Mouse (Mus musculus) MEL (cell line): ENCODE results near the gene Cd82.
A peak's percentile ranks its signal among the peaks of the same experiment; 100 is the strongest.

ENCODE experiments used
- CTCF ChIP-seq, 3 experiments: IDR thresholded peaks in 2 of 3; conservative IDR thresholded peaks in 1 of 3; 2 replicates each; pipeline ENCODE4 v1.5.1; 2011 to 2012; ENCODE audit warnings: low read length in 3 of 3, low read depth in 2 of 3, mild to moderate bottlenecking in 2 of 3, improper control_type of control experiment in 1 of 3, inconsistent platforms in 1 of 3, mixed read lengths in 1 of 3, moderate library complexity in 1 of 3; ENCODE audit not compliant: control insufficient read depth in 1 of 3, insufficient read depth in 1 of 3, poor library complexity in 1 of 3, severe bottlenecking in 1 of 3
- ELF1 ChIP-seq: IDR thresholded peaks from 2 replicates; pipeline ENCODE4 v1.6.1; 2014; ENCODE audit warnings: low read depth, mild to moderate bottlenecking, inconsistent platforms, low read length, improper control_type of control experiment, moderate library complexity
- EP300 ChIP-seq, 2 experiments: IDR thresholded peaks; 2 replicates each; pipeline ENCODE4 v1.6.1; 2011; ENCODE audit warnings: improper control_type of control experiment in 2 of 2, low read length in 2 of 2, low read depth in 1 of 2, mild to moderate bottlenecking in 1 of 2
- HCFC1 ChIP-seq: IDR thresholded peaks from 2 replicates; pipeline ENCODE4 v1.6.1; 2012; ENCODE audit warnings: low read depth, mild to moderate bottlenecking, inconsistent platforms, low read length, improper control_type of control experiment, moderate library complexity
- MAZ ChIP-seq: IDR thresholded peaks from 2 replicates; pipeline ENCODE4 v1.6.1; 2012; ENCODE audit warnings: low read depth, mild to moderate bottlenecking, inconsistent platforms, low read length, improper control_type of control experiment
- MEF2A ChIP-seq: IDR thresholded peaks from 2 replicates; pipeline ENCODE4 v1.6.1; 2014; ENCODE audit warnings: low read depth, mild to moderate bottlenecking, inconsistent platforms, low read length, improper control_type of control experiment; ENCODE audit not compliant: poor library complexity, insufficient replicate concordance, severe bottlenecking; ENCODE audit errors: extremely low read depth
- MYC ChIP-seq: IDR thresholded peaks from 2 replicates; pipeline ENCODE4 v1.6.1; 2011; ENCODE audit warnings: low read depth, mild to moderate bottlenecking, low read length, improper control_type of control experiment, moderate library complexity
- NELFE ChIP-seq: IDR thresholded peaks from 2 replicates; pipeline ENCODE4 v1.6.1; 2011; ENCODE audit warnings: low read depth, low read length, improper control_type of control experiment
- POLR2A ChIP-seq, 2 experiments: IDR thresholded peaks; 2 replicates each; pipeline ENCODE4 v1.6.1; 2011 to 2012; ENCODE audit warnings: low read length in 2 of 2, mild to moderate bottlenecking in 2 of 2, control low read depth in 1 of 2, improper control_type of control experiment in 1 of 2, low read depth in 1 of 2, moderate library complexity in 1 of 2; ENCODE audit not compliant: control insufficient read depth in 1 of 2, insufficient read depth in 1 of 2, poor library complexity in 1 of 2
- SIN3A ChIP-seq: IDR thresholded peaks from 2 replicates; pipeline ENCODE4 v1.6.1; 2012; ENCODE audit warnings: low read length, improper control_type of control experiment, inconsistent platforms
- TAL1 ChIP-seq: IDR thresholded peaks from 2 replicates; pipeline ENCODE4 v1.6.1; 2012; ENCODE audit warnings: mild to moderate bottlenecking, inconsistent platforms, low read length, moderate library complexity, mixed read lengths
- USF2 ChIP-seq, 2 experiments: IDR thresholded peaks; 2 replicates each; pipeline ENCODE4 v1.6.1; 2011 to 2012; ENCODE audit warnings: improper control_type of control experiment in 2 of 2, low read length in 2 of 2, borderline replicate concordance in 1 of 2, inconsistent platforms in 1 of 2, low read depth in 1 of 2, mild to moderate bottlenecking in 1 of 2; ENCODE audit not compliant: insufficient read depth in 1 of 2
- ZMIZ1 ChIP-seq: IDR thresholded peaks from 2 replicates; pipeline ENCODE4 v1.6.1; 2012; ENCODE audit warnings: low read depth, mild to moderate bottlenecking, inconsistent platforms, low read length, improper control_type of control experiment, moderate library complexity

GRCm38 (mm10) chr2:93456140-93456539 is 6.8 kb downstream of the Cd82 start:
- TF ChIP-seq POLR2A (IDR thresholded peaks at IDR 0.05; ENCODE audit: control insufficient read depth in 1 of 2, insufficient read depth in 1 of 2, low read depth in 1 of 2, low read length in 2 of 2, poor library complexity in 1 of 2) (no peak), CTCF (IDR thresholded peaks at IDR 0.05 in 2 of 3, conservative IDR thresholded peaks at IDR 0.05 in 1 of 3; ENCODE audit: control insufficient read depth in 1 of 3, insufficient read depth in 1 of 3, low read depth in 2 of 3, low read length in 3 of 3, poor library complexity in 1 of 3, severe bottlenecking in 1 of 3) (no peak), NELFE (no peak), EP300 (IDR thresholded peaks at IDR 0.05; ENCODE audit: low read depth in 1 of 2, low read length in 2 of 2) (0 out of 4 replicates have a peak, but pooled peaks of 1 of the 2 experiments have one; percentile 13), ZMIZ1 (no peak), TAL1 (no peak; the same call in 1 of the 2 replicates), MYC (no peak), ELF1 (no peak), MAZ (no peak), HCFC1 (no peak), SIN3A (no peak), USF2 (IDR thresholded peaks at IDR 0.05; ENCODE audit: borderline replicate concordance in 1 of 2, insufficient read depth in 1 of 2, low read depth in 1 of 2, low read length in 2 of 2) (no peak), MEF2A (no peak)
